Mouse (Mus musculus) C2C12 (cell line): ENCODE measurements around the gene Anxa9. TPM values are rescaled to one million over a fixed set of nuclear protein-coding genes. Genes with fewer than 3 reads are reported as not detected.

Experiments used
- H3K27me3 ChIP-seq: one replicate; pipeline ENCODE4 v1.6.1; 2011; ENCODE audit not compliant: control insufficient read depth, insufficient read depth, insufficient read length
- H3K36me3 ChIP-seq: one replicate; pipeline ENCODE4 v1.6.1; 2011; ENCODE audit not compliant: control insufficient read depth, insufficient read depth
- H3K4me3 ChIP-seq: one replicate; pipeline ENCODE4 v1.5.1; 2011; ENCODE audit warnings: mild to moderate bottlenecking, control low read depth; ENCODE audit not compliant: poor library complexity, insufficient read depth, severe bottlenecking
- H3K79me2 ChIP-seq: one replicate; pipeline ENCODE4 v1.6.1; 2011; ENCODE audit not compliant: control insufficient read depth, insufficient read depth
- H3K79me3 ChIP-seq: one replicate; pipeline ENCODE4 v1.6.1; 2011; ENCODE audit warnings: low read depth, control low read depth
- H3ac ChIP-seq: one replicate; pipeline ENCODE3; 2011; ENCODE audit warnings: low read depth; ENCODE audit not compliant: control insufficient read depth, insufficient read length
- CEBPB ChIP-seq: IDR thresholded peaks from one replicate; pipeline ENCODE4 v1.6.1; 2011; ENCODE audit warnings: low read depth, mild to moderate bottlenecking, control low read depth, moderate library complexity
- CTCF ChIP-seq: IDR thresholded peaks from one replicate; pipeline ENCODE4 v1.5.1; 2011; ENCODE audit not compliant: control insufficient read depth, insufficient read depth, insufficient read length
- FOSL1 ChIP-seq: IDR thresholded peaks from one replicate; pipeline ENCODE4 v1.8.0; 2011; ENCODE audit warnings: mild to moderate bottlenecking, low read length; ENCODE audit not compliant: poor library complexity, insufficient read depth, severe bottlenecking
- MAX ChIP-seq: IDR thresholded peaks from one replicate; pipeline ENCODE4 v1.6.1; 2011; ENCODE audit warnings: mild to moderate bottlenecking, control low read depth
- MYOD1 ChIP-seq: IDR thresholded peaks from one replicate; pipeline ENCODE4 v1.6.1; 2011; ENCODE audit warnings: low read depth; ENCODE audit not compliant: control insufficient read depth, insufficient read length
- MYOG ChIP-seq: IDR thresholded peaks from one replicate; pipeline ENCODE4 v1.6.1; 2011; ENCODE audit not compliant: control insufficient read depth, insufficient read length; ENCODE audit errors: extremely low read depth
- USF1 ChIP-seq: IDR thresholded peaks from one replicate; pipeline ENCODE4 v1.6.1; 2011; ENCODE audit warnings: low read depth, mild to moderate bottlenecking, control low read depth, moderate library complexity
- polyA plus RNA-seq: library from polyadenylated mRNA; unstranded; fragments of >200 nt; fragmentation: generic; extraction: Trizol; gene quantifications from one replicate; pipeline ENCODE4 v1.2.1, GENCODE M21; 2012; ENCODE audit warnings: missing spikeins

Anxa9 gene
- polyA plus RNA-seq, 1 experiment: 1.6 TPM

DNA sequence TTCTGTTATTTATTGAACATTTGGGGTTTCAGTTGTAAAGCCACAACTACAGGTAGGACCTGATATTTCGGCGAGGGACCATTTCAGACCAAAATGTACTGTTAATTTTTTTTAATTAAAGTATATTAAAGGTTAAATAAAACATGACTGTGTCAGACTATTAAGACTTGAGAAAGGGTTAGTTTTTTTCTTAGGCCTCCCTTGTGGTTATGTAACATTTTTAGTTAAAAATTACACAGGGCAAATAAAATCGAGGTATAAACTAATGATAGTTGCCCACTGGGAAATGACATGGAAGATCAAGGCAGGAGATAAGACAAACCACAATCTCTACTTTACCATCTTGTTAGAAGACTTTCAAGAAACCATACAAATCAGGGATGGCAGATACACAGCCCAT is 16.5 kb upstream of the Anxa9 start:
- H3K79me2 ChIP-seq: peaks cover 27% of the 10 kb centered on the region
- H3K27me3 ChIP-seq: no peaks in the 10 kb centered on the region
- peaks cover 17% of the 10 kb centered on the region for H3K79me3 ChIP-seq
- H3ac ChIP-seq: no peak overlapping the region
- H3K4me3 ChIP-seq: no peak overlapping the region
- TF ChIP-seq MYOD1 (no peak), MYOG (no peak), CEBPB (no peak), CTCF (no peak), FOSL1 (no peak), USF1 (no peak), MAX (no peak)
- peaks cover 95% of the 10 kb centered on the region for H3K36me3 ChIP-seq

DNA sequence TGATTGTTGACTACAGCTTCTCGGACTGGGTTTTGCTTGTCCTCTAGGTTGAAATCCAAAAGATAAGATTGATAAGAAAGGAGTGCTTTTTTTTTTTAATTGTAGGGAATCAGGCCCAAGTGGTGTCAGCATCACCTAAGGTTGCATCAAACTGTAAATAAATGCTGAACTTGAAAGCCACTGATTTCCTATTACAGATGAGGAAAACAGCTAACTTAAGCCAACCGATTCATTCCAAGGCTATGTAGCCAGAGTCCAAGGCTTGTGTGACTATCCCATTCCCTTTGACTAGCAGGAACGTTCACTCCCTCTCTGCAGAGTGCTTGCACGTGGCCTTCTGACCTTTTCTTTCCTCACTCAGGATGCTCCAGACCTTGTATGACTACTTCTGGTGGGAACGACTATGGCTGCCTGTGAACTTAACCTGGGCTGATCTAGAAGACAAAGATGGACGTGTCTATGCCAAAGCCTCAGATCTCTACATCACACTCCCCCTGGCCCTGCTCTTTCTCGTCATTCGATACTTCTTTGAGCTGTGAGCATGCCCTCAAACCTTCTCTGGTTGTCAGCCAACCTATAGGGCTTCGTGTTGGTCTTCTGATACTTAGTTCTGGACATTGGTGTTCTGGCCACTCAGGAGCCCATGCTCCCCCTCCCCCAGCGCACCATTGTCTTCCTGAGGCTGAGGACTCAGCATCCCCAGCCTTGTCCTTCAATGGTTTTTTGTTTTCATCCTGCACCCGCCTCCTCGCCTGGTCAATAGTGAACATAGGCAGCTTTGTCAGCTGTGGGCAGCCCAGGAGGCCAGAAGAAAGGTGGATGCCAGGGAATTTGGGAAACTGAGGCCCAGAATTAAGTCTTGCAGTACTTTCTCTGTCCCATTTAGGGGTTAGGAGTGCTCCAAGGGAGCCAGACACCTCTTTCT is 13.0 kb upstream of the Anxa9 start:
- TF ChIP-seq MYOD1 (no peak), FOSL1 (no peak), MAX (no peak), MYOG (no peak), CTCF (no peak), USF1 (no peak), CEBPB (no peak)
- Histone ChIP-seq H3K27me3 (no peaks in the 10 kb centered on the region), H3K36me3 (peaks cover 72% of the 10 kb centered on the region)

DNA sequence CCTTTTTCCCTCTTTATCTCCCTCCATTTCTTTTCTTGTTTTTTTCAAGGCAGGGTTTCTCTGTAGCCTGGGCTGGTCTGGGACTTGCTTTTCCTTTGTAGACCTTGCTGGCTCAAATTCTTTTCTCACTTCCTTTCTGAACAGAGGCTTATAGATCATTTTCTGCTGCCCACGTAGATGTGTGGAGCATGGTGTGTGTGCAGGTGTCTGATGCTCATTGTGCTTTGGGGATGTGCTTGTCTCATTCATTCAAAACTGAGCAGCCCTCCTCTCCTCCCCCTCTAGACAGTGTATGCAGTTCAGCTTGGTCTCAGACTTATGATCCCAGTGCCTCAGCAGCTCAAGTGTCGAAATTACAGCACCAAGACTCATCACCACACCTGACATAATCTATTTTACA is 12.1 kb upstream of the Anxa9 start:
- Histone ChIP-seq H3ac (no peak overlapping the region), H3K36me3 (peaks cover 64% of the 10 kb centered on the region)
- TF ChIP-seq MYOD1: no peak
- TF ChIP-seq USF1: no peak
- no peak for TF ChIP-seq CEBPB
- no peak for TF ChIP-seq MAX
- no peak for TF ChIP-seq MYOG
- TF ChIP-seq FOSL1: no peak
- no peak for TF ChIP-seq CTCF

More for the DNA sequence above, 13.0 kb upstream of the Anxa9 start:
- H3K79me3 ChIP-seq: peaks cover 44% of the 10 kb centered on the region
- H3K4me3 ChIP-seq: no peak overlapping the region
- peaks cover 60% of the 10 kb centered on the region for H3K79me2 ChIP-seq
- H3ac ChIP-seq: no peak overlapping the region

DNA sequence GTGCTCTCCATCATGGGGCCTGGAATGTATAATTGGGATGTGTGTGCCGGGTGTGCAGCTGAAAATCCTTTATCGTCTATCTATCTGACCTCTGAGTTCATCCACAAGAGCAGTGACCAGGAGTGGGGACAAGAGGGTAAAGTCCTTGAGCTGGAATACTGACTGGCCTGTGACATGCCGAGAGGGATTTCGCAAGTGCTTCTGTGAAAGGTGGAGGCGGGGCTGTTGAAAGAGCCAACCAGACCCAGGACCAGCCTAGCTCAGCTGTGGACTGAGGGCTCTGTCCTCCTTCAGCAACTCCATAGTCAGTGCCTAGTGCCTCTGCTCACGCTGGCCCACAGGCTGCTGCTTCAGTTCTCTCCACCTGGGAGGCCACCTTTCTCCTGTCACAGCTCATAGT is 11.6 kb upstream of the Anxa9 start:
- Histone ChIP-seq H3ac (no peak overlapping the region), H3K4me3 (no peak overlapping the region), H3K36me3 (peaks cover 58% of the 10 kb centered on the region), H3K27me3 (no peaks in the 10 kb centered on the region), H3K79me2 (peaks cover 75% of the 10 kb centered on the region), H3K79me3 (peaks cover 47% of the 10 kb centered on the region)
- no peak for TF ChIP-seq MYOG
- peak; percentile 81 for TF ChIP-seq CEBPB

More for the DNA sequence above, 12.1 kb upstream of the Anxa9 start:
- H3K4me3 ChIP-seq: no peak overlapping the region
- peaks cover 47% of the 10 kb centered on the region for H3K79me3 ChIP-seq
- H3K27me3 ChIP-seq: no peaks in the 10 kb centered on the region
- peaks cover 69% of the 10 kb centered on the region for H3K79me2 ChIP-seq

DNA sequence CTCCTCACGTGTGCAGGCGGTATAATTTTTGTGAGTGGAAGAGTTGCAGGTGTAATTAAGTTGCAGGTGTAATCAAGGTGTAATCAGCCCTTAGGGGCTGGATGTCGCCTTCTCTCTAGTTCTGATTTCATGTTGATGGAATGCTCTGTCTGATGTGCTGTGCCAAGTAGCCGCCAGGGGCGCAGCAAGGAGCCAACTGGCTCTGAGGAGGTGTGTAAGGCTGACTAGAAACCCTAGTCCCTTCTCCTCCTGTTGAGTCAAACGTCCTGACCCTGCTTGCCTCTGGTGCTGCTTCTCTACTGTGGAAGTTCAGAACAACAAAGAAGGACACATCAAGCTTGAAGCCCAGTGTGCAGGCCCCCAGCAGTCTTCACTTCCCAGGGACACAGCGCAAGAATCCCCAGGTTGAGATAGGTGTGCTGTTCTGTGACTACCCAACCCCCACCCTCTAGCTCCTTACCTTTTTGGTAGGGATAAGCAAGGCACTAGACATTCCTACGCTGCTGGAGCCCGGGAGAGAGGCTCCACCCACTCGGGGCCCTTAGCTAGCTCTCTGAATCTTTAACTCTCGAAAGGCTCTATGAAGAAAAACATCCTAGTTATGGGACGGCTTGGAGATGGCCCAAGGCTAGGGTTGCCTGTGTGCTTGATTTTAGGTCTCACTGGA is 10.6 kb upstream of the Anxa9 start:
- Histone ChIP-seq H3K79me3 (peaks cover 49% of the 10 kb centered on the region), H3K27me3 (no peaks in the 10 kb centered on the region), H3ac (no peak overlapping the region), H3K4me3 (no peak overlapping the region), H3K79me2 (peaks cover 81% of the 10 kb centered on the region), H3K36me3 (peaks cover 48% of the 10 kb centered on the region)
- TF ChIP-seq MYOD1: no peak
- TF ChIP-seq CTCF: peak; percentile 70

DNA sequence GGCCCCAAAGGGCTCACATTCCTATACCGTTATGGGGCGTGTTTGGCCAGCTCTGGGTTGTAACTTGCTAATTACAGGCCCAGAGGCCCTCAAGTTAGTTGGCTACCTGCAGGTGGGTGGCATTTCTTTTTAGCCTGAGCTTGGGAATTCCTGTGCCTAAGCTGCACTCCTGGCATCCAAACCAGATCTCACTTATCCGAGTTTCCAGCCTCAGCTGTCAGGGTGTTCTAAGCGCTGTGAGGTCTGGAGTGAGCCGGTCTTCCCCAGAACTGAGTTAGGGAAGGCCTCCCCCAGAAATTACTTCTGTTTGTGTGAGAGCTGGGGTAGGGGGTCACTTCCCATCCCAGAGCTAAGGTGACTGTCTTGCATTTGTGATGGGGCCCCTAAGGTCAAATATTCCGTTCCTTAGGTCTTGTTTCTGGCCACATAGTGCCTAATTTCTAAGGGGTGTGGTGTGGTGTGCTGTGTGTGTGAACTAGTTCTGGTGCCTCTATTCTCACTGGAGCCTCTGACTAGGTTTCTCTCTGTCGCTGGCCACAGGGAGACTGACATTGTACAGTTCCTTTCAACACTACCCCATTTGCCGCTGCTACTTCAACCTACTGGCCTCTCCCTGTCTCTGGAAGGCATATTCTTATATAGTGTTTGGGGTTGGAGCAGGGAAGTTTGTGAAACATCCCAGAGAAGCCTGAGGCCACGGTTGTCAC is 9.0 kb upstream of the Anxa9 start:
- TF ChIP-seq MYOD1: no peak
- TF ChIP-seq CTCF: no peak
- TF ChIP-seq USF1: no peak
- TF ChIP-seq FOSL1: no peak
- no peak for TF ChIP-seq CEBPB
- no peaks in the 10 kb centered on the region for H3K27me3 ChIP-seq
- peaks cover 85% of the 10 kb centered on the region for H3K79me2 ChIP-seq
- H3ac ChIP-seq: peak overlapping the region; percentile 94
- peaks cover 33% of the 10 kb centered on the region for H3K36me3 ChIP-seq
- H3K4me3 ChIP-seq: peak overlapping the region; percentile 75
- peaks cover 49% of the 10 kb centered on the region for H3K79me3 ChIP-seq
